Mouse (Mus musculus): ENCODE results near the gene Sepsecs. TPM values are rescaled to one million over a fixed set of nuclear protein-coding genes. Genes with fewer than 3 reads are reported as not detected.

Sepsecs gene
- polyA plus RNA-seq, 1 experiment from 2014 or later = 9.3 TPM

- ATAC-seq (ENCODE audit: borderline replicate concordance, extremely low read depth, low FRiP score, low TSS enrichment) = no peak
- Histone ChIP-seq H3K4me1 (no peaks in the 10 kb centered on the region), H3K9me3 (no peaks in the 10 kb centered on the region), H3K36me3 (peaks cover 24% of the 10 kb centered on the region), H3K27ac (no peak overlapping the region), H3K4me2 (no peak overlapping the region), H3K4me3 (no peak overlapping the region), H3K9ac (no peak overlapping the region), H3K27me3 (no peaks in the 10 kb centered on the region)
- 78% methylated on average over 8 of the region's 8 CpGs for WGBS
Observed at GRCm38 (mm10) chr5:52638916-52639315, 30.6 kb downstream of the Sepsecs start.

DNA sequence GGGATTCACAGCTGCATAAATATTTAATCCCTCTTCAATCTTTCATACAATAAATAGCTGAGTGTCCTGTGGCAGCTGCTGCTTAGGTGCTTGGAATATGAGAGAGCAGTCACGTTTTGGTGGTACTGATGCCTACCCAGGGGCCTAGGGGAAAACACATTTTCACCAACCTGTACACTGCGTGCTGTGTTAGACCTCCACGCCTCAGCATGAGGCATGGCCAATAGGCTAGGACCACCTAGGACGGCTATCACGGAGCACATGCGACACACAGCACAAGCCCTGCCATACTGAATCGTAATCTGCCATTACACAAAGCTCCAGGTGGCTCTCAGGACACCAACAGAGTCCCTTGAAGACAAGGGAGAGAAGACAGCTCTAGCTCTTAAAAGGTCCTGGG, 31.5 kb downstream of the Sepsecs start:
- peaks cover 14% of the 10 kb centered on the region for H3K36me3 ChIP-seq
- H3K4me1 ChIP-seq = no peaks in the 10 kb centered on the region
- H3K4me2 ChIP-seq = no peak overlapping the region
- H3K9ac ChIP-seq = no peak overlapping the region
- H3K27ac ChIP-seq = no peak overlapping the region
- no peaks in the 10 kb centered on the region for H3K27me3 ChIP-seq
- ATAC-seq (ENCODE audit: borderline replicate concordance, extremely low read depth, low FRiP score, low TSS enrichment) = no peak
- 81% methylated on average over 7 of the region's 7 CpGs for whole genome bisulfite sequencing
- no peak overlapping the region for H3K4me3 ChIP-seq
- no peaks in the 10 kb centered on the region for H3K9me3 ChIP-seq

GRCm38 (mm10) chr5:52636923-52637322, 32.6 kb downstream of the Sepsecs start:
- no peak for ATAC-seq (ENCODE audit: borderline replicate concordance, extremely low read depth, low FRiP score, low TSS enrichment)
- Histone ChIP-seq H3K4me1 (no peaks in the 10 kb centered on the region), H3K27me3 (no peaks in the 10 kb centered on the region), H3K9me3 (no peaks in the 10 kb centered on the region), H3K9ac (no peak overlapping the region), H3K36me3 (0 out of 2 replicates have a peak, but pooled peaks cover 6% of the 10 kb centered on the region), H3K27ac (no peak overlapping the region), H3K4me2 (no peak overlapping the region), H3K4me3 (no peak overlapping the region)
- 74% methylated on average over 6 of the region's 6 CpGs for WGBS

DNA sequence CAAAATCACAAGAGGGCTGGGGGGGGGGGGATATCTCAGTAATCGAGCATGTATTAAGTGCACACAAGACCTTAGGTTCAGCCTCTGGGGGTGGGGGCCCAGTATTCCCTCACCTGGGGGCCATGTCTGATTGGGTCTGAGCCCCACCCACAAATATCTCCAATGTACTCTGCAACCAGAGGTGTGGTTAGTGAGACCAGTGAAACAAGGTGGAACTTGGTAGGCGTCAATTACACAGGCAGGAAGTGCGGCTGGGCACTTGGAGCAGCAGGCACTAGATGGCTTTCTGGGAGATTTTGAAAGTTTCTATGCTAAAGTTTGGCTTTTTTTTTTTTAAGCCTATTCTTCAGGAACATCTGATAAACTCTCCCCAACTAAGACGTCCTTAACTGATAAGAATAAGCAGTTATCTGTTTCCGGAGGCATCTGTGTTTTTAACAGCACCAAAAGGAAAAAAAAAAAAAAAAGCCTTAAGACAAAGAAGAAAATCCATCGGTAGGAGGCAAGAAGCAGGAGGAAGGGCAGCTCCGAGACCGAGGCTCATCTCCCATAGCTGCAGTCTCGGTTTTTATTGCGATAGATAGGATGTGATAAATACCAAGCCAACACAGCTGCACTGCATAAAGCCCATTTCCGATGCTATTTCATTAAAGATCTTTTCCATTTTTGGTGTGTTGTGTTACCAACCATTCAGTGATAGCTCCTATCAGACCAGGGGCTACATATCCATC, 33.3 kb downstream of the Sepsecs start:
- Histone ChIP-seq H3K4me2 (no peak overlapping the region), H3K36me3 (no peaks in the 10 kb centered on the region), H3K4me3 (no peak overlapping the region), H3K27me3 (no peaks in the 10 kb centered on the region), H3K9me3 (no peaks in the 10 kb centered on the region), H3K4me1 (no peaks in the 10 kb centered on the region), H3K27ac (no peak overlapping the region), H3K9ac (no peak overlapping the region)
- no peak for ATAC-seq (ENCODE audit: borderline replicate concordance, extremely low read depth, low FRiP score, low TSS enrichment)
- WGBS = 45% methylated on average over 11 of the region's 11 CpGs

- Histone ChIP-seq H3K4me1 (no peaks in the 10 kb centered on the region), H3K4me3 (no peak overlapping the region), H3K4me2 (no peak overlapping the region), H3K36me3 (no peaks in the 10 kb centered on the region), H3K27ac (no peak overlapping the region), H3K27me3 (no peaks in the 10 kb centered on the region), H3K9ac (no peak overlapping the region), H3K9me3 (no peaks in the 10 kb centered on the region)
- no peak for ATAC-seq (ENCODE audit: borderline replicate concordance, extremely low read depth, low FRiP score, low TSS enrichment)
- 18% methylated on average over 8 of the region's 8 CpGs for WGBS
Observed at GRCm38 (mm10) chr5:52634017-52634416, 35.5 kb downstream of the Sepsecs start.

- 96% methylated on average over 1 of the region's 1 CpGs for WGBS
- Histone ChIP-seq H3K9me3 (no peaks in the 10 kb centered on the region), H3K9ac (no peak overlapping the region), H3K4me1 (peaks cover 9% of the 10 kb centered on the region; the same call in 1 of the 2 replicates), H3K4me3 (no peak overlapping the region), H3K27me3 (no peaks in the 10 kb centered on the region), H3K4me2 (no peak overlapping the region), H3K36me3 (no peaks in the 10 kb centered on the region), H3K27ac (no peak overlapping the region)
- ATAC-seq (ENCODE audit: borderline replicate concordance, extremely low read depth, low FRiP score, low TSS enrichment) = no peak
Observed at GRCm38 (mm10) chr5:52630541-52630940, 39.0 kb downstream of the Sepsecs start.

GRCm38 (mm10) chr5:52629214-52629613, 40.3 kb downstream of the Sepsecs start:
- no peak overlapping the region for H3K9ac ChIP-seq
- H3K27ac ChIP-seq = no peak overlapping the region
- no peaks in the 10 kb centered on the region for H3K36me3 ChIP-seq
- no peak for ATAC-seq (ENCODE audit: borderline replicate concordance, extremely low read depth, low FRiP score, low TSS enrichment)
- WGBS = 66% methylated on average over 6 of the region's 6 CpGs
- no peaks in the 10 kb centered on the region for H3K27me3 ChIP-seq
- H3K9me3 ChIP-seq = no peaks in the 10 kb centered on the region
- H3K4me3 ChIP-seq = no peak overlapping the region
- H3K4me1 ChIP-seq = peaks cover 9% of the 10 kb centered on the region; the same call in 1 of the 2 replicates
- H3K4me2 ChIP-seq = no peak overlapping the region

DNA sequence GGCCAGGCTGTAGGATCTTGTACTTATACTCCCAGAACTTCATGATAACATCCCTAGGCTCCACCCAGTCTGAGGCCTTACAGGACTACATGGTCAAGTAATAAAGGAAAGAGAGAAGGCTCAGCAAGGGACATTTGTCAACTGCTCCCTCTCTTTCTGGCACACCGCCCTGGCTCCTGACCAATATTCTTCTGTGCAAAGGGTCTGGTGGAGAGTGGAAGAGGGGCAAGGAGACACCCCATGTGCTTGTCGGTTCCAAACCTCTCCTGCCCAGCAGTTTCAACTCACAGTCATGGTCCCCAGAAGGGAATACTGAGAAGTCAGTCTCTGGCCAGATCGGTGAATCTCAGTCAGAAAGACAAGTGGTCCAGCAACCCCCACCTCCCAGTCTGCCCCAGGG, 40.7 kb downstream of the Sepsecs start:
- Histone ChIP-seq H3K36me3 (no peaks in the 10 kb centered on the region), H3K9ac (no peak overlapping the region), H3K4me1 (peaks cover 9% of the 10 kb centered on the region; the same call in 1 of the 2 replicates), H3K27ac (no peak overlapping the region), H3K4me2 (no peak overlapping the region), H3K9me3 (no peaks in the 10 kb centered on the region), H3K27me3 (no peaks in the 10 kb centered on the region), H3K4me3 (no peak overlapping the region)
- ATAC-seq (ENCODE audit: borderline replicate concordance, extremely low read depth, low FRiP score, low TSS enrichment) = peak; percentile 56; the same call in 1 of the 2 replicates
- WGBS = 65% methylated on average over 3 of the region's 3 CpGs

GRCm38 (mm10) chr5:52627713-52628112, 41.8 kb downstream of the Sepsecs start:
- Histone ChIP-seq H3K9me3 (no peaks in the 10 kb centered on the region), H3K27ac (no peak overlapping the region), H3K9ac (no peak overlapping the region), H3K4me2 (no peak overlapping the region), H3K36me3 (no peaks in the 10 kb centered on the region), H3K27me3 (no peaks in the 10 kb centered on the region), H3K4me1 (peaks cover 9% of the 10 kb centered on the region; the same call in 1 of the 2 replicates), H3K4me3 (no peak overlapping the region)
- WGBS = 81% methylated on average over 8 of the region's 8 CpGs
- no peak for ATAC-seq (ENCODE audit: borderline replicate concordance, extremely low read depth, low FRiP score, low TSS enrichment)

GRCm38 (mm10) chr5:52626092-52626491, 43.4 kb downstream of the Sepsecs start:
- no peaks in the 10 kb centered on the region for H3K36me3 ChIP-seq
- H3K9ac ChIP-seq = no peak overlapping the region
- no peaks in the 10 kb centered on the region for H3K9me3 ChIP-seq
- ATAC-seq (ENCODE audit: borderline replicate concordance, extremely low read depth, low FRiP score, low TSS enrichment) = no peak
- no peaks in the 10 kb centered on the region for H3K27me3 ChIP-seq
- peaks cover 9% of the 10 kb centered on the region; the same call in 1 of the 2 replicates for H3K4me1 ChIP-seq
- no peak overlapping the region for H3K4me3 ChIP-seq
- H3K4me2 ChIP-seq = peak overlapping the region; percentile 2; the same call in 1 of the 2 replicates
- no peak overlapping the region for H3K27ac ChIP-seq
- whole genome bisulfite sequencing = 40% methylated on average over 8 of the region's 8 CpGs

DNA sequence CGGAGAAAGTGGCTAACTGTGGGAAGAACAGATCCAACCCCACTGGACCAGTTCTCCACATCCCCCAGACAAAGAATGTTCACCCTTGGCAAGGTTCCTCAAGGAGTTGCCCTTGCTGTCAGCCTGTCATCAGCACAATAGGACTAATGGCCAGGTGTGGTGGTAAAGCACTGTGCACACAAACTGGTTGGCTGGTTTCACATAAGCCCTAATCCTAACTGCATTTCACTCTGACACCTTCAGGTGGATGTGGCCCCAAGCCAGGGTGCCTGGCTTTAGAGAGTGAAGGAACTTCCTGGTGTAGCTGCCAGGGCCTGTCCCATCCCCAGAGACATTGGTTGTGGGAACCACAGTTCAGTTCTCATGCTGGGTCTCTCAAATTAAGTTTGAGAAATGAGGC, 44.6 kb downstream of the Sepsecs start:
- no peak for ATAC-seq (ENCODE audit: borderline replicate concordance, extremely low read depth, low FRiP score, low TSS enrichment)
- no peak overlapping the region for H3K27ac ChIP-seq
- WGBS = 86% methylated on average over 1 of the region's 1 CpGs

DNA sequence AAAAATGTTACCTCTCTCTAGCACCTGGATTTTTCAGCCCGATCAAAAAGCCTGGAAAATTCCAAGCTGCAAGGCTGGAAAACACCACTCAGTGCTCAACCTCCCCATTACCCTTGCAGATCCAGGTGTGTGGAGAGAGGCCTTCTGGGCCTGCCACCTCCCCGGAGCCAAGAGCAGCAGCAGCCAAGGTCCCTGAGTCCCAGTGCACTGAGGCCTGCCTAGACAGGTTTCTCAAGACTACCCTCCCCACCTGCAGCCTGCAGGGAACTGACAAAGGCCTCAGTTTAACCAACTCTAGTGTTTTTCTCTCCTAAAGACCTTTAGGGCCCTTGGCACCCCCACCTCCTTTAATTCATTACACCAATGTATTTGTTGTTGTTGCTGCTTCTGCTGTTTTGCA, 46.4 kb downstream of the Sepsecs start:
- no peak overlapping the region for H3K27ac ChIP-seq
- H3K9ac ChIP-seq = no peak overlapping the region
- no peak overlapping the region for H3K4me2 ChIP-seq
- peaks cover 13% of the 10 kb centered on the region for H3K4me1 ChIP-seq
- whole genome bisulfite sequencing = 65% methylated on average over 2 of the region's 2 CpGs
- no peaks in the 10 kb centered on the region for H3K36me3 ChIP-seq
- H3K4me3 ChIP-seq = no peak overlapping the region
- H3K27me3 ChIP-seq = no peaks in the 10 kb centered on the region; the same call in 1 of the 2 replicates
- no peaks in the 10 kb centered on the region for H3K9me3 ChIP-seq
- ATAC-seq (ENCODE audit: borderline replicate concordance, extremely low read depth, low FRiP score, low TSS enrichment) = no peak

More for the DNA sequence above, 44.6 kb downstream of the Sepsecs start:
- Histone ChIP-seq H3K9ac (no peak overlapping the region), H3K36me3 (no peaks in the 10 kb centered on the region), H3K9me3 (no peaks in the 10 kb centered on the region), H3K4me1 (peaks cover 9% of the 10 kb centered on the region; the same call in 1 of the 2 replicates), H3K4me2 (no peak overlapping the region), H3K27me3 (no peaks in the 10 kb centered on the region), H3K4me3 (no peak overlapping the region)

All from lung, embryonic 15.5 days (tissue).